Mouse (Mus musculus) limb, embryonic 10.5 days (tissue): ENCODE measurements at regions not wholly inside any gene's neighbourhood (a gene's known extent, or its start where the extent isn't known, plus 50 kb on each side); places are given as distances from the start of the nearest gene placed in this dataset.

Source experiments
- DNase-seq: peaks from one replicate; pipeline ENCODE4 v3.0.0-alpha.2; 2017; ENCODE audit warnings: low spot score
- H3K27ac ChIP-seq: fragments of 300-500 bp; sonication (generic); 2 replicates; pipeline ENCODE4 v1.5.1; 2016; ENCODE audit warnings: mild to moderate bottlenecking
- H3K27me3 ChIP-seq: fragments of 300-500 bp; sonication (generic); 2 replicates; pipeline ENCODE4 v1.6.1; 2016; ENCODE audit warnings: low read depth, mild to moderate bottlenecking; ENCODE audit not compliant: poor library complexity, severe bottlenecking
- H3K36me3 ChIP-seq: fragments of 300-500 bp; sonication (generic); 2 replicates; pipeline ENCODE4 v1.6.1; 2016; ENCODE audit warnings: mild to moderate bottlenecking, moderate library complexity
- H3K4me1 ChIP-seq: fragments of 300-500 bp; sonication (generic); 2 replicates; pipeline ENCODE4 v1.6.1; 2016
- H3K4me3 ChIP-seq: fragments of 300-500 bp; sonication (generic); 2 replicates; pipeline ENCODE4 v1.5.1; 2016; ENCODE audit warnings: mild to moderate bottlenecking, moderate library complexity
- H3K9me3 ChIP-seq: fragments of 300-500 bp; sonication (generic); replicated peaks from 2 replicates; pipeline ENCODE4 v1.6.1; 2016; ENCODE audit warnings: mild to moderate bottlenecking
- WGBS: fragments of 180-500 bp; shearing (Covaris S2); methylation state at CpG from one replicate; pipeline ENCODE4 v1.1.7; 2016; 5-methylcytosine and 5-hydroxymethylcytosine counted together

- Histone ChIP-seq H3K4me3 (no peak overlapping the region), H3K4me1 (peaks cover 44% of the 10 kb centered on the region), H3K27ac (no peak overlapping the region), H3K27me3 (peaks cover 28% of the 10 kb centered on the region; the same call in 1 of the 2 replicates), H3K36me3 (no peaks in the 10 kb centered on the region), H3K9me3 (no peaks in the 10 kb centered on the region)
- DNase-seq, result peak; percentile 75
- 33% methylated on average over 10 of the region's 10 CpGs for WGBS
These were observed 306.1 kb downstream of the Meis1 start for GRCm38 (mm10) chr11:18712642-18713053.

GRCm38 (mm10) chr11:18709628-18710027, 309.2 kb downstream of the Meis1 start:
- no peaks in the 10 kb centered on the region for H3K36me3 ChIP-seq
- no peak overlapping the region for H3K27ac ChIP-seq
- 79% methylated on average over 3 of the region's 3 CpGs for WGBS
- no peaks in the 10 kb centered on the region for H3K9me3 ChIP-seq
- peaks cover 26% of the 10 kb centered on the region for H3K4me1 ChIP-seq
- no peak overlapping the region for H3K4me3 ChIP-seq
- no peak for DNase-seq
- H3K27me3 ChIP-seq, result peaks cover 11% of the 10 kb centered on the region; the same call in 1 of the 2 replicates

- no peak for DNase-seq
- Histone ChIP-seq H3K27ac (no peak overlapping the region), H3K4me1 (no peaks in the 10 kb centered on the region), H3K27me3 (no peaks in the 10 kb centered on the region), H3K36me3 (no peaks in the 10 kb centered on the region), H3K9me3 (no peaks in the 10 kb centered on the region), H3K4me3 (no peak overlapping the region)
- 83% methylated on average over 6 of the region's 6 CpGs for WGBS
These were observed 337.2 kb downstream of the Meis1 start for GRCm38 (mm10) chr11:18681593-18681992.

GRCm38 (mm10) chr11:18676876-18677275, 341.9 kb downstream of the Meis1 start:
- Histone ChIP-seq H3K36me3 (no peaks in the 10 kb centered on the region), H3K4me1 (0 out of 2 replicates have a peak, but pooled peaks cover 3% of the 10 kb centered on the region), H3K27ac (no peak overlapping the region), H3K9me3 (no peaks in the 10 kb centered on the region), H3K4me3 (no peak overlapping the region), H3K27me3 (no peaks in the 10 kb centered on the region)
- 97% methylated on average over 2 of the region's 2 CpGs for WGBS
- DNase-seq, result no peak

- no peaks in the 10 kb centered on the region for H3K36me3 ChIP-seq
- 93% methylated on average over 2 of the region's 2 CpGs for WGBS
These were observed 347.8 kb downstream of the Meis1 start for GRCm38 (mm10) chr11:18670967-18671366.

GRCm38 (mm10) chr11:18669322-18669721, 349.5 kb downstream of the Meis1 start:
- 83% methylated on average over 2 of the region's 2 CpGs for WGBS
- Histone ChIP-seq H3K27ac (no peak overlapping the region), H3K27me3 (0 out of 2 replicates have a peak, but pooled peaks cover 5% of the 10 kb centered on the region), H3K4me3 (no peak overlapping the region), H3K9me3 (no peaks in the 10 kb centered on the region), H3K4me1 (no peaks in the 10 kb centered on the region), H3K36me3 (no peaks in the 10 kb centered on the region)
- no peak for DNase-seq

More at GRCm38 (mm10) chr11:18670967-18671366, 347.8 kb downstream of the Meis1 start:
- Histone ChIP-seq H3K27me3 (0 out of 2 replicates have a peak, but pooled peaks cover 5% of the 10 kb centered on the region), H3K9me3 (no peaks in the 10 kb centered on the region), H3K27ac (no peak overlapping the region), H3K4me1 (0 out of 2 replicates have a peak, but pooled peaks cover 3% of the 10 kb centered on the region), H3K4me3 (no peak overlapping the region)
- DNase-seq, result no peak

- WGBS, result 86% methylated on average over 1 of the region's 1 CpGs
- H3K27me3 ChIP-seq, result peaks cover 67% of the 10 kb centered on the region
These were observed 362.4 kb downstream of the Meis1 start for GRCm38 (mm10) chr11:18656358-18656757.

GRCm38 (mm10) chr11:18631975-18632773, 386.6 kb downstream of the Meis1 start:
- Histone ChIP-seq H3K27ac (no peak overlapping the region), H3K36me3 (no peaks in the 10 kb centered on the region), H3K4me1 (no peaks in the 10 kb centered on the region), H3K27me3 (peaks cover 9% of the 10 kb centered on the region; the same call in 1 of the 2 replicates), H3K9me3 (no peaks in the 10 kb centered on the region), H3K4me3 (no peak overlapping the region)
- DNase-seq, result no peak
- 74% methylated on average over 5 of the region's 5 CpGs for WGBS

More at GRCm38 (mm10) chr11:18656358-18656757, 362.4 kb downstream of the Meis1 start:
- H3K4me3 ChIP-seq, result no peak overlapping the region
- H3K4me1 ChIP-seq, result peaks cover 13% of the 10 kb centered on the region
- no peaks in the 10 kb centered on the region for H3K36me3 ChIP-seq
- H3K9me3 ChIP-seq, result no peaks in the 10 kb centered on the region
- no peak for DNase-seq
- no peak overlapping the region for H3K27ac ChIP-seq

- H3K4me1 ChIP-seq, result no peaks in the 10 kb centered on the region
- no peak for DNase-seq
- 92% methylated on average over 7 of the region's 7 CpGs for WGBS
- H3K4me3 ChIP-seq, result no peak overlapping the region
- H3K27ac ChIP-seq, result no peak overlapping the region
- H3K36me3 ChIP-seq, result no peaks in the 10 kb centered on the region
- H3K9me3 ChIP-seq, result no peaks in the 10 kb centered on the region
- peaks cover 9% of the 10 kb centered on the region; the same call in 1 of the 2 replicates for H3K27me3 ChIP-seq
These were observed 387.2 kb downstream of the Meis1 start for GRCm38 (mm10) chr11:18631570-18631969.

GRCm38 (mm10) chr11:18621777-18622176, 397.0 kb downstream of the Meis1 start:
- Histone ChIP-seq H3K36me3 (no peaks in the 10 kb centered on the region), H3K27me3 (peaks cover 41% of the 10 kb centered on the region), H3K27ac (no peak overlapping the region), H3K4me1 (no peaks in the 10 kb centered on the region), H3K4me3 (no peak overlapping the region), H3K9me3 (no peaks in the 10 kb centered on the region)
- WGBS, result 79% methylated on average over 3 of the region's 3 CpGs
- no peak for DNase-seq

- WGBS, result 68% methylated on average over 6 of the region's 6 CpGs
These were observed 413.9 kb downstream of the Meis1 start for GRCm38 (mm10) chr11:18604836-18605235.

GRCm38 (mm10) chr11:18601568-18602182, 417.1 kb downstream of the Meis1 start:
- Histone ChIP-seq H3K27ac (no peak overlapping the region), H3K36me3 (no peaks in the 10 kb centered on the region), H3K9me3 (no peaks in the 10 kb centered on the region), H3K4me3 (no peak overlapping the region), H3K4me1 (no peaks in the 10 kb centered on the region), H3K27me3 (peaks cover 11% of the 10 kb centered on the region)
- no peak for DNase-seq
- 80% methylated on average over 6 of the region's 6 CpGs for WGBS

More at GRCm38 (mm10) chr11:18604836-18605235, 413.9 kb downstream of the Meis1 start:
- H3K4me1 ChIP-seq, result no peaks in the 10 kb centered on the region
- H3K27me3 ChIP-seq, result peaks cover 26% of the 10 kb centered on the region
- H3K4me3 ChIP-seq, result no peak overlapping the region
- H3K36me3 ChIP-seq, result no peaks in the 10 kb centered on the region
- no peak for DNase-seq
- no peak overlapping the region for H3K27ac ChIP-seq
- H3K9me3 ChIP-seq, result no peaks in the 10 kb centered on the region

GRCm38 (mm10) chr11:18598349-18598748, 420.4 kb downstream of the Meis1 start:
- WGBS, result 85% methylated on average over 3 of the region's 3 CpGs
- peaks cover 5% of the 10 kb centered on the region for H3K27me3 ChIP-seq
- no peak for DNase-seq
- H3K27ac ChIP-seq, result no peak overlapping the region
- H3K4me1 ChIP-seq, result no peaks in the 10 kb centered on the region
- no peak overlapping the region for H3K4me3 ChIP-seq
- no peaks in the 10 kb centered on the region for H3K9me3 ChIP-seq
- no peaks in the 10 kb centered on the region for H3K36me3 ChIP-seq
